Mouse (Mus musculus): ENCODE measurements at regions not wholly inside any gene's neighbourhood (a gene's known extent, or its start where the extent isn't known, plus 50 kb on each side); places are given as distances from the start of the nearest gene placed in this dataset.

- no peak for TF ChIP-seq CTCF (IDR thresholded peaks at IDR 0.05; ENCODE audit: insufficient read depth, low read depth, low read length)
- TF ChIP-seq POLR2A (IDR thresholded peaks at IDR 0.05; ENCODE audit: insufficient read depth, low read depth, low read length): no peak
Measured at GRCm38 (mm10) chrX:167134250-167134649, 74.9 kb downstream of the Tmsb4x start.
